Mouse (Mus musculus) heart, adult 2 months (tissue): ENCODE measurements at regions not wholly inside any gene's neighbourhood (a gene's known extent, or its start where the extent isn't known, plus 50 kb on each side); places are given as distances from the start of the nearest gene placed in this dataset.
A peak's percentile ranks its signal among the peaks of the same experiment; 100 is the strongest.
"Not testable (repeated sequence)": the region's sequence is repeated elsewhere in the genome, so short reads cannot be mapped to it uniquely, and the experiment has no call there.

Experiments
- DNase-seq, 2 experiments: peaks; one replicate each; pipeline ENCODE4 v3.0.0; 2021
- H3K27ac ChIP-seq: fragments of 200-600 bp; 2 replicates; pipeline ENCODE4 v1.8.1; 2022
- H3K27me3 ChIP-seq: fragments of 200-500 bp; 2 replicates; pipeline ENCODE4 v1.6.1; 2012; ENCODE audit warnings: mild to moderate bottlenecking, low read length, inconsistent platforms, mixed read lengths; ENCODE audit not compliant: control insufficient read depth, insufficient read depth
- H3K36me3 ChIP-seq: fragments of 200-500 bp; 2 replicates; pipeline ENCODE4 v1.6.1; 2012; ENCODE audit warnings: low read length, inconsistent platforms; ENCODE audit not compliant: control insufficient read depth, insufficient read depth
- H3K4me1 ChIP-seq: fragments of 200-500 bp; 2 replicates; pipeline ENCODE4 v1.6.1; 2011; ENCODE audit warnings: low read length; ENCODE audit not compliant: control insufficient read depth, insufficient read depth
- H3K4me3 ChIP-seq: fragments of 200-600 bp; 2 replicates; pipeline ENCODE4 v1.8.1; 2022
- H3K79me2 ChIP-seq: fragments of 200-500 bp; replicated peaks from 2 replicates; pipeline ENCODE4 v1.6.1; 2012; ENCODE audit warnings: mild to moderate bottlenecking, inconsistent platforms, low read length, moderate library complexity, mixed read lengths; ENCODE audit not compliant: control insufficient read depth, insufficient read depth
- H3K9ac ChIP-seq: fragments of 200-500 bp; 2 replicates; pipeline ENCODE4 v1.6.1; 2012; ENCODE audit warnings: low read depth, mild to moderate bottlenecking, control low read depth, inconsistent platforms, low read length, mixed read lengths
- CTCF ChIP-seq: fragments of 200-600 bp; IDR thresholded peaks from 2 replicates; pipeline ENCODE4 v1.8.1; 2022; ENCODE audit warnings: antibody characterized with exemption, mild to moderate bottlenecking, moderate library complexity
- EP300 ChIP-seq: fragments of 200-500 bp; IDR thresholded peaks from 2 replicates; pipeline ENCODE4 v1.6.1; 2011; ENCODE audit warnings: low read depth, low read length, control low read depth; ENCODE audit not compliant: insufficient read depth
- POLR2A ChIP-seq: fragments of 200-500 bp; IDR thresholded peaks from 2 replicates; pipeline ENCODE4 v1.6.1; 2011; ENCODE audit warnings: mild to moderate bottlenecking, low read depth, low read length, control low read depth; ENCODE audit not compliant: insufficient read depth
- WGBS: fragments of 180-500 bp; shearing (Covaris S2); methylation state at CpG from one replicate; pipeline ENCODE4 v1.1.7; 2018; 5-methylcytosine and 5-hydroxymethylcytosine counted together
- intact Hi-C: fragments of 180-260 bp; cut with DNase I; formaldehyde crosslinking; loops from one replicate; pipeline ENCODE4 v1.15.1; 2025

DNA sequence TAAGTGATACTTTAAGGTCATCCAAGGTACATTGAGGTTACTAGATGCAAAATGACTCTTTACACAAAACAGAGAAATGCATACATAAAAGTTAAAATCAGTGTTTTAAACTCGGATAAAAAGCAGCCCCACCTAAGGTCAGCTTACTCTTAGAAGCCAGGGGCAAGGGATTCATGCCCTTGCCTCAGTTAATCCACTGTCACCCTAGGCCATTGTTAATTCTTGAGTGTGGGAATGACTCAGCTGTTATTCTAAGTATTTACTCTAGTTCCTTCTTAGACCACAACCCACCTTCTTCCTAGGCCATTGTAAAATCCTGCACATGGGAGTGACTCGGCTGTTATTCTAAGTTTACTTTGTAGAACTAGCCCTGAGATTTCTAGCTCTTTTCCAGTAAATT, 64.1 kb upstream of the Ces1h start:
- 61% methylated on average over 2 of the region's 2 CpGs for WGBS

DNA sequence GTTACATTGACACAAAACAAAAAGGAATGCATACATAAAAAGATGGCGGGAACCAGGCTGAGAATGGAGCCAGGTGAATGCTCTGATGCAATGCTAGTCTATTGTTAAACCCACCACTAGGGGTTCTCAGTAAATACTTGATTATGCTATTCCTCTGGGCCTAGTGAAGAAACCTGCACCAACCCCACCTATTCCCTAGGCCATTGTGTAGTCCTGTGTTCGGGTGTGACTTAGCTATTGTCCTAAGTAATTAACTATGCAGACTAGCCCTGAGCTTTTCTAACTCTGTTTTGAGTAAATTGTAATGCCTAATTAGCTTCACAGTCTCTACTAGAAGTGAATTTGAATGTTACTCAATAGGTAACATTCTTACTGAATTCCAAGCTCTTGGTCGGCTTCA, 62.4 kb upstream of the Ces1h start:
- no peaks in the 10 kb centered on the region for H3K79me2 ChIP-seq
- no peaks in the 10 kb centered on the region for H3K36me3 ChIP-seq
- no peak overlapping the region for H3K4me3 ChIP-seq
- DNase-seq, result no peak
- no peaks in the 10 kb centered on the region for H3K4me1 ChIP-seq
- no peak overlapping the region for H3K9ac ChIP-seq
- 77% methylated on average over 3 of the region's 3 CpGs for WGBS
- H3K27ac ChIP-seq, result no peak overlapping the region
- intact Hi-C loops, result no loop called here
- TF ChIP-seq EP300, result no peak
- no peak for TF ChIP-seq POLR2A
- no peak for TF ChIP-seq CTCF
- H3K27me3 ChIP-seq, result no peaks in the 10 kb centered on the region

More for the DNA sequence above, 64.1 kb upstream of the Ces1h start:
- H3K4me3 ChIP-seq, H3K4me1 ChIP-seq, H3K79me2 ChIP-seq, H3K36me3 ChIP-seq, H3K9ac ChIP-seq, DNase-seq, H3K27ac ChIP-seq, H3K27me3 ChIP-seq, intact Hi-C loops: not testable (repeated sequence)

DNA sequence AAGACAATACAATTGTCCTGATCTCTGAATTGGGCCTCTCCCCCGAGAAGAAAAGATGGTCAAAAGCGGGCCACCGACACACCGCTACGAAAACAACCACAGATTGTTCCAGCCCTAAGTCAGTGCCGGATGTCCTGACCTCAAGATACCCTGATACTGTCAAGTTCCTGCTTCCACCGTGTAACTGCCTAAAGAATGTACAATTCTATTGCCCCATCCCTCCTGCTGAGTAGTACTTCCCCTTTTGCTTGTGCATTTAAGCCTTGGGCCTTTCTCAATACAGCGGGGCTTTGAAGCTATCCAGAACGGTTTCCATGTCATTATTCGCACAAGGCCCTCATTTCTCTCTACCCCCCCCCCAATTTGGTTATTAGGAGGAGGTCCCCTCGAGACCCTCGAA, 57.1 kb upstream of the Ces1h start:
- H3K9ac ChIP-seq, H3K4me3 ChIP-seq, DNase-seq, H3K27ac ChIP-seq, intact Hi-C loops, H3K36me3 ChIP-seq, H3K4me1 ChIP-seq, H3K27me3 ChIP-seq, H3K79me2 ChIP-seq: not testable (repeated sequence)
- 62% methylated on average over 12 of the region's 12 CpGs for WGBS

DNA sequence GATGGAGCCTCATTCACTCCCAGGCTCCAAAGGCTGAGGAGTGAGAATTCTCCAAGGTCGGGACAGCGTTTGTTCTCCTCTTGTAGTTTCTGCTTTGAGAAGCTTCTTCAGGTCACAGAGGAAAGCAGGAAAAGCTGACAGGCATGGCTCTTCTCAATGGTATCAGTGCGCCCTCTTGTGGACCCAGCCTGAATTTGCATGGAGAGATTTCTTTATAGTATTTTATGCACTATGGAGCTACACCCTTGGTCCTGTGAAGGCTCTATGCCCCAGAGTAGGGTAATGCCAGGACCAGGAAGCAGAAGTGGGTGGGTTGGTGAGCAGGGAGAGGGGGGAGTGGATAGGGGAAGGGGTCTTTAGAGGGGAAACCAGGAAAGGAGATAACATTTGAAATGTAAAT, 51.1 kb upstream of the Ces1h start:
- H3K79me2 ChIP-seq, result no peaks in the 10 kb centered on the region
- intact Hi-C loops, result loop anchor here (1.0 kb wide), 2 partner anchors 371 to 419 kb away; no protein-coding TSS in a partner anchor
- no peak overlapping the region for H3K27ac ChIP-seq
- H3K4me1 ChIP-seq, result no peaks in the 10 kb centered on the region
- no peak overlapping the region for H3K4me3 ChIP-seq
- H3K9ac ChIP-seq, result no peak overlapping the region
- TF ChIP-seq CTCF, result peak; percentile 78
- no peak for TF ChIP-seq POLR2A
- WGBS, result 2% methylated on average over 3 of the region's 3 CpGs
- no peaks in the 10 kb centered on the region for H3K27me3 ChIP-seq
- H3K36me3 ChIP-seq, result no peaks in the 10 kb centered on the region
- peak; percentile 35 to 59 for DNase-seq
